Mouse (Mus musculus) bone marrow macrophage, adult 2 months (primary cell): ENCODE measurements around the gene Sema6c.

Experiments used
- CTCF ChIP-seq: IDR thresholded peaks from 2 replicates; pipeline ENCODE4 v1.5.1; 2012; ENCODE audit warnings: low read depth, mild to moderate bottlenecking, low read length, moderate library complexity
- POLR2A ChIP-seq: IDR thresholded peaks from 2 replicates; pipeline ENCODE4 v1.6.1; 2012; ENCODE audit warnings: mild to moderate bottlenecking, low read depth, low read length, borderline replicate concordance

DNA sequence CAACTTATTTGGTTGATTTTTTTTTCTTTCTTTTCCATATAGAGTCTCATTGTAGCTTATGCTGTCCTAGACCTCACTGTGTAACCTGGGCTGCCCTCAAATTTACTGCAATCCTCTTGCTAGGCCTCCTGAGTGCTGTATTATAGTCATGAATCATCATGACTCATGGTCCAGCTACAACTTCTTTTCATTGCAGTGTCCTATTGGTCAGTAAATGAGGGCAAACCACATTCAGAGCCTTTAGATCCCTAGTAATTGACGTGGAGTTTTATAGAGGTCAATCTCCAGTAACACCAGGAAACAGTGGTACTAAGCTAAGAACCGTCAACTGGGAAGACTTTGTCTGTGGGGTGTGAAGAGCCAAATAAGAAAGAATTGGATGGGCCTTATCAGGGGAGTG is 42.5 kb upstream of the Sema6c start:
- TF ChIP-seq CTCF: no peak
- no peak for TF ChIP-seq POLR2A
